Mouse (Mus musculus) B cell, adult 67 days (primary cell): ENCODE data around the gene Gm5475. TPM values are rescaled to one million over a fixed set of nuclear protein-coding genes. Genes with fewer than 3 reads are reported as not detected.

Source experiments
- total RNA-seq, 2 experiments: library from RNA; stranded (reverse); gene quantifications; 4 replicates each; pipeline ENCODE4 v1.2.4; 2023

The Gm5475 gene
- not detected for total RNA-seq

DNA sequence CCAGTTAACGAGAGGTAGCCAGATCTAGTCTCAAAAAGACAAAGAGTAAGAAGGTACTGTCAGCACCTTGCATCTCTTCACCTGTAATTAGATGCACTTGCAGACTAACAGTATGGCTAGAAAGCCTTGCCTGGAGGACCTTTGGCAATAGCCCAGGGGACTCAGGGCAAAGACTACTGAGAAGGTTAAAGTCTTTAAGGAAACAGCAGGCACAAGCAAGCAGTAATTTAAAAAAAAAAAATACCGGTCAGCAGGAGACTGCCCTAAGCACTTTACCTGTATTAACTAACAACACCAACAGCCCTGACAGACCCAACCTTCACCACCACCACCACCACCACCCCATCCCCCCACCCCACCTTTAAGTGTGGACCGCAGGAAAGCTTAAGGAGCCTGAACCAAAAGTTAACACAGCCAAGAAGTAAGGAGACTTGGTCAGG, at the start of gene Gm5475:
Gene Gm5475 (plus strand): TSS at position 390 of the 440 bp plus-strand sequence.

DNA sequence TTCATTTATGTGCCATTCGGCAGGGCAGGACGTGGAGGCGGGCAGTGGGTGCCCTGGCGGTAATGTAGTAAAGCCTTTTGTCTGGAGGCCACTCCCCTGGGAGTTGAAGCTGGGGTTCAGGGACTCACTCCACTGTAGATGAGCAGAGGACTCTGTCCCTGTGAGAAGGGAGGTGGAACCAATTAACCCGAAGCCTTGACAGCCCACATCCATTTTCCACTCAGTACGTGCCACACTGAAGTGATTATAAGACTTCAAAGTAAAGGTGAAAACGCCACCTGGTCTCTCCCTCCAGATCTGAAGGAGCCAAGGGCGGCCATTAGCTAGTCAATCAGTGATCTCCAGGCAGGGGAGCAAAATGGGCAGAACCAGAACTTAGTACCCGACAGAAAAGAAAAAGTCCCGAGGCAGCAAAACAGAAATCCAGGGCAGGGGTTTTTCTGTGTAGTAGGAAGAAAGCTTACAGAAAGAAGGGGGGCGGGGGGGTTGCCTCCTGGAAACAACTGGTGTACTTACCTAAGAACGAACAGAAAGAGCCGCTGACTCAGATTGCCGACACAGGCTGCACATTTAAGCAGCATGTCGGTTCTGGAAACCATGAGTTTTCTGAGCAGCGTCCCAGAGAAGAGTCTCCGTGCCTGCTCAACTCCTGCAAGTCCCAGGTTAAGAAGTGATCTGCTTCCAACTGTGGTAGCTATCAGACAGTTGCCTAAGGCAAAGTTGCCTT, 2.6 kb downstream of the Gm5475 start, which contains the start of gene Slc11a2:
Gene Slc11a2 (minus strand): TSS at position 677 of the 727 bp plus-strand sequence.

DNA sequence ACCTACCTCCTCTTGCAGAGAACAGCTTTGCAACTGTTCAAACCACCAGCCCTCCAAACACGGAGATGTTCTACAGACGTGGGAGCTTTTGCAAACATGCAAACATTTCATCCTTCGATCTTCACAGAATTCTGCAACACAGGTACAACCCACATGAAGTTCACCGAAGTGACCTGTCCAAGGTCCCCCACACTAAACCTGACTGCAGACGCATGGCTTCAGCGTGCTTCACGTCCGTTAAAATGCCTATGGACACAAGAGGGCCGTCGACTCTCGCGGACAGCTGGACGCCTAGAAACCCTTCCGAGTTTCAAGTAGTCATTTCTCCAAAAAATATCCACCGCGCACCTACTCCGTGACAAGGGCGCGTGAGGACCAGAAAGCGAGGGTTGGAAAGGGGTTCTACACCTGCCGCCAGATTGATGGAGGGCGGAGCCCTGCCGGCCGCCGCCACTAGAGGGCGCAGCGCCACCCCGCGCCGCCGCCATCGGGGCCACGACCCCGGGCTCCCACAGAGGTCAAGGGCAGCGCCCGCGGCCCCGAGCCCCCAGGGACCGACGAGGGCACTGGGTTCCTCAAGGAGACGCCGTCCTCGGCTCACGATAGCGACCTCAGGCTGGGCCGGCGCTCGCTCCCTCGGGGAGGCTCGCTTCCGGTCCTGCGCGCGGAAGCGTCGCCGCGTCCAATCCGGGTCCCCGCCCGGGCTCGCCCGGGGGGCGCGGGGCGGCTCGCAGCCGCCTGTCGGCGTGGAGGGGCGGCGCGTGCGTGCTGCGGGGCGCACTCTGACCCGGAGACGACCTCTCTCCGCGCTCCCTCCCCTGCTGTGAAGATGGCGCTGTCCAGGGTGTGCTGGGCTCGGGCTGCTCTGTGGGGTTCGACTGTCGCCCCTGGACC, 46.6 kb downstream of the Gm5475 start, which contains the start of gene Letmd1:
Gene Letmd1 (plus strand): TSS at position 729 of the 894 bp plus-strand sequence.

Other genes with a start within 250 kb of the Gm5475 start
- gene Atf1, start 194.3 kb upstream of the Gm5475 start, total RNA-seq, result 10 to 100 TPM; 67.8 to 76.6 TPM
- gene Tmprss12, start 141.3 kb upstream of the Gm5475 start, total RNA-seq, result not detected
- gene Mettl7a1, start 118.0 kb upstream of the Gm5475 start, total RNA-seq, result 10 to 100 TPM; 15.5 to 18.8 TPM
- gene Mettl7a3, start 87.2 kb upstream of the Gm5475 start, total RNA-seq, result not detected
- gene Methig1, start 69.0 kb upstream of the Gm5475 start, total RNA-seq, result not detected
- under 1 TPM in 1 of 2 experiments, not detected in 1; 0.50 TPM for gene Mettl7a2, start 68.9 kb upstream of the Gm5475 start, total RNA-seq
- not detected for gene Higd1c, start 57.6 kb upstream of the Gm5475 start, total RNA-seq
- 10 to 100 TPM; 21.4 to 21.9 TPM for gene Slc11a2, start 2.9 kb downstream of the Gm5475 start, total RNA-seq
- gene Letmd1, start 46.9 kb downstream of the Gm5475 start, total RNA-seq, result 10 to 100 TPM; 42.2 to 44.9 TPM
- gene Csrnp2, start 73.3 kb downstream of the Gm5475 start, total RNA-seq, result 1 to 10 TPM; 4.2 to 6.2 TPM
- 10 to 100 TPM in 1 of 2 experiments, 1 to 10 TPM in 1; 8.3 to 11.7 TPM for gene Tfcp2, start 129.9 kb downstream of the Gm5475 start, total RNA-seq
- 10 to 100 TPM; 74.9 to 78.3 TPM for gene Pou6f1, start 177.8 kb downstream of the Gm5475 start, total RNA-seq
- 100 to 1,000 TPM; 545 to 575 TPM for gene Dazap2, start 193.2 kb downstream of the Gm5475 start, total RNA-seq
- gene Smagp, start 214.8 kb downstream of the Gm5475 start, total RNA-seq, result 10 to 100 TPM; 13.0 to 17.7 TPM
- 100 to 1,000 TPM; 193 to 209 TPM for gene Bin2, start 247.4 kb downstream of the Gm5475 start, total RNA-seq